Mouse (Mus musculus) macrophage (primary cell): ENCODE data around the gene Nle1. TPM values are rescaled to one million over a fixed set of nuclear protein-coding genes. Genes with fewer than 3 reads are reported as not detected.
"Not testable (repeated sequence)": the region's sequence is repeated elsewhere in the genome, so short reads cannot be mapped to it uniquely, and the experiment has no call there.

ENCODE experiments used
- H3K27ac ChIP-seq: fragments of 350-480 bp; formaldehyde crosslinking; 2 replicates; pipeline ENCODE4 v1.9.0; 2021
- H3K36me3 ChIP-seq: fragments of 350-480 bp; formaldehyde crosslinking; 2 replicates; pipeline ENCODE4 v1.9.0; 2021; ENCODE audit errors: inconsistent target
- H3K4me3 ChIP-seq: fragments of 350-480 bp; formaldehyde crosslinking; 2 replicates; pipeline ENCODE4 v1.9.0; 2021; ENCODE audit errors: inconsistent target
- H3K79me2 ChIP-seq: fragments of 350-480 bp; formaldehyde crosslinking; 2 replicates; pipeline ENCODE4 v1.9.0; 2021; ENCODE audit errors: inconsistent target
- WGBS: methylation state at CpG from one replicate; pipeline ENCODE4 v1.1.7; 2026; ENCODE audit warnings: inconsistent platforms; ENCODE audit not compliant: missing documents; 5-methylcytosine and 5-hydroxymethylcytosine counted together
- polyA plus RNA-seq: library from polyadenylated mRNA; stranded (reverse); fragments of 250-400 nt; gene quantifications from 3 replicates; pipeline ENCODE4 v1.2.4, GENCODE M21; 2018; ENCODE audit warnings: inconsistent platforms

The Nle1 gene
- polyA plus RNA-seq, 1 experiment from 2014 or later, result 3.7 TPM

DNA sequence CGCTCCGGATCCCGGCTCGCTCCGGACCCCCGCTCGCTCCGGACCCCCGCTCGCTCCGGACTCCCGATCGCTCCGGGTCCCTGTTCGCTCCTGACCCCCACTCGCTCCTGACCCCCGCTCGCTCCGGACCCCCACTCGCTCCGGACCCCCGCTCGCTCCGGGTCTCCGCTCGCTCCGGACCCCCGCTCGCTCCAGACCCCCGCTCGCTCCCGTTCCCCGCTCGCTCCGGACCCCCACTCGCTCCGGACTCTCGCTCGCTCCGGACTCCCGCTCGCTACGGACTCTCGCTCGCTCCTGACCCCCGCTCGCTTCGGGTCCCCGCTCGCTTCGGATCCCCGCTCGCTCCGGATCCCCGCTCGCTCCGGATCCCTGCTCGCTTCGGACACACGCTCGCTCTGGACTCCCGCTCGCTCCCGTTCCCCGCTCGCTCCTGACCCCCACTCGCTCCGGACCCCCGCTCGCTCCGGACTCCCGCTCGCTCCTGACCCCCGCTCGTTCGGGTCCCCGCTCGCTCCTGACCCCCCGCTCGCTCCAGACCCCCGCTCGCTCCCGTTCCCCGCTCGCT, 22.3 kb upstream of the Nle1 start:
- H3K79me2 ChIP-seq, H3K36me3 ChIP-seq, H3K4me3 ChIP-seq, H3K27ac ChIP-seq: not testable (repeated sequence)
- WGBS, result 15% methylated on average over 39 of the region's 85 CpGs

GRCm38 (mm10) chr11:82929633-82929950, 21.4 kb upstream of the Nle1 start:
- 32% methylated on average over 3 of the region's 3 CpGs for WGBS
- Histone ChIP-seq H3K79me2 (no peaks in the 10 kb centered on the region), H3K4me3 (no peak overlapping the region)

GRCm38 (mm10) chr11:82928897-82929632, 20.9 kb upstream of the Nle1 start:
- no peaks in the 10 kb centered on the region for H3K36me3 ChIP-seq
- H3K27ac ChIP-seq, result no peak overlapping the region
- no peaks in the 10 kb centered on the region for H3K79me2 ChIP-seq
- WGBS, result 81% methylated on average over 20 of the region's 20 CpGs
- H3K4me3 ChIP-seq, result no peak overlapping the region

More at GRCm38 (mm10) chr11:82929633-82929950, 21.4 kb upstream of the Nle1 start:
- H3K36me3 ChIP-seq, result no peaks in the 10 kb centered on the region
- H3K27ac ChIP-seq, result no peak overlapping the region

DNA sequence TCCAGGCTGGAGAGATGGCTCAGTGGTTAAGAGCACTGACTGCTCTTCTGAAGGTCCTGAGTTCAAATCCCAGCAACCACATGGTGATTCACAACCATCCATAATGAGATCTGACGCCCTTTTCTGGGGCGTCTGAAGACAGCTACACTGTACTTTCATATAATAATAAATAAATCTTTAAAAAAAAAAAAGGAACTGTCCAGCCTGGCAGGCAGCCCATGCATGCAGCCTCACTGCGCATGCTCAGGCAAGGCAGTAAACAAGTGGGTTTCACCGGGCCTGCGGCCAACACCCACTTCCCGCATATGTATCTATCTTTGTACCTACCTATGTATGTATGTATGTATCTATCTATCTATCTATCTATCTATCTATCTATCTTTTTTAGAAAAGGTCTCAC, 15.7 kb upstream of the Nle1 start:
- not testable (repeated sequence) for H3K4me3 ChIP-seq, H3K27ac ChIP-seq, H3K36me3 ChIP-seq, H3K79me2 ChIP-seq
- WGBS, result 4% methylated on average over 6 of the region's 6 CpGs

GRCm38 (mm10) chr11:82921691-82922090, 13.5 kb upstream of the Nle1 start:
- Histone ChIP-seq H3K27ac (no peak overlapping the region), H3K79me2 (no peaks in the 10 kb centered on the region), H3K4me3 (no peak overlapping the region), H3K36me3 (no peaks in the 10 kb centered on the region)
- 90% methylated on average over 4 of the region's 4 CpGs for WGBS

DNA sequence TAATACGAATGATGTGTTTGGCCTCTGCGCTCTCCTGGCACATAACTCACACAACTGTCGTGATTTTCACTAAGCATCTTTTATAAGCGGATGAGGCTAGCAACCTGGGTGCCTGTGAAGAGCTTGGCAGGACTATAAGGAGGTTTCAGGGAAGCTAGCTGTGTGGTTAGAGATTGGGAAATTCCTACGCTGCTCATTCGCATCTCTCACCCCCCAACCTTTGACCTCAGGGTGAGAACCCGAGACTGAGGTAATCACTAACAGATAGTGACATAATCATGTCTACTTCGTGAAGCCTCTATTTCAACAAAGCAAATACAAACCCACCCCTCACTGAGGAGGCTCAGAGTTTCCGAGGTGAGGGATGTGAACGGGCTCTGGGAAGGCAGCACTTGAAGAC, 12.6 kb upstream of the Nle1 start:
- Histone ChIP-seq H3K79me2 (no peaks in the 10 kb centered on the region), H3K27ac (no peak overlapping the region), H3K36me3 (no peaks in the 10 kb centered on the region), H3K4me3 (no peak overlapping the region)
- 74% methylated on average over 10 of the region's 10 CpGs for WGBS

DNA sequence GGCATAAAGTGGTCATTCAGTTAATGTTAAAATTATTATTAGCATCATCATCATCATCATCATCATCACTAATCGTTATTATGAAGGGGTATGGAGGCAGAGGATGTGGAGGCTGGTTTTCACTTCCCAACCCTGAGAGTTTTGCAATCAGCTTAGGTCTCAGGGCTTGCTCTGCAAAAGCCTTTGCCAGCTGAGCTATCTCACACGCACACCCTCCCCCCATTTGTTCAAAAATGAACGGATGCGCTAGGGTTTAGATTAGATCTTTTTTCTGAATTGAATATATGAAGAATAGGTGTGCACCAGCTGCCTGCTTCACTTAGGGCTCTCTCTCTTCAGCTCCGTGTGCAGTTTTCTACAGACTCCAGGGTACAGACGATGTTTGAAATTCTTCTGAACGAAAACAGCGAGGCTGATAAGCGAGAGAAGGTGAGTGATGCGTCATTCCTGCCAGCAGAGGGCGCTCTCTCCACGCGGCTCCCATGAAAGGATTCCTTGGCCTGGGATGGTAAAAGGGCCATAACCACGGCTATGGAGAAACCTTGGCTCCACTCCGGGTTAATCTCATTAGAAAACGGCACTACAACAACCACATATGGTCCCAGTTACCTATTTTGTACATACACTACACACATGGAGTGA, 6.6 kb upstream of the Nle1 start:
- H3K4me3 ChIP-seq, result no peak overlapping the region
- no peaks in the 10 kb centered on the region for H3K79me2 ChIP-seq
- WGBS, result 6% methylated on average over 16 of the region's 16 CpGs
- H3K27ac ChIP-seq, result no peak overlapping the region
- no peaks in the 10 kb centered on the region for H3K36me3 ChIP-seq

DNA sequence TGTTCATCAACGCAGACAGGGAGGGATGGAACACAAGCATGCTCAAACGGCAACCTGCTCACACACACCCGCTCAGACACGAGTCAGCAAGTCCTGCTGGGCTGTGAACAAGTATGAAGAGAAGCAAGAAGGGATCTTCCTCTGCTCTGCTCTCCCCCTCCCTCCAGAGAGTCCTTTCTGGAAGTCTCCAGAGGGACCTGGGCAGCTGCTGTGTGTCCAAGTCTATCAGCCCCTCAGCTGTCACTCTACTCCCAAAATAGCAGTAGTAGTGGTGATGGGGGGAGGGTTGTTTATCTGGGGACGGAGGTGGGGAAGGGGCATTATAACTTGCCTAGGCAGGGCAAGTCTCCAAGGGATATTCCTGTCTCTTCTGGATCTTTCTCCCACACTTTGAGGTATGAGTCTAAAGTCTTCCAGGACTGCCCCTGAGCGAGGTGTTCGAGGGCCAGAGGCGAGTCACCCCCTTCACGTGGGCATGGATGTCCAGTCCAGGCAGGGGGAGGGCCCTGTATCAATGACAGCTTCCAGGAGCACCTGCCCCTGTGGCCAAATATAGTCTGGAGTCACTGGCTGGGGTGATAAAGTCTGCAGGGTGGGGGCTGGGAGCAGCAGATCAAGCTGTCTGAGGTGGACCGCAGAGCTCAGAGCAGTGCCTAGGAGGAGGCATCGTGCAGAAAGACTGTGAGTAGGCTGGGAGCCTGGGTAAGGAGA, 2.6 kb upstream of the Nle1 start:
- H3K4me3 ChIP-seq, result no peak overlapping the region
- 87% methylated on average over 11 of the region's 11 CpGs for WGBS
- H3K36me3 ChIP-seq, result no peaks in the 10 kb centered on the region
- no peaks in the 10 kb centered on the region; the same call in 1 of the 2 replicates for H3K79me2 ChIP-seq
- no peak overlapping the region for H3K27ac ChIP-seq

GRCm38 (mm10) chr11:82910250-82910649, 2.0 kb upstream of the Nle1 start, which contains the start of gene Unc45b:
Gene Unc45b, plus strand, starts transcription at chr11:82910550.
- Histone ChIP-seq H3K36me3 (no peaks in the 10 kb centered on the region), H3K79me2 (no peaks in the 10 kb centered on the region; the same call in 1 of the 2 replicates), H3K4me3 (no peak within 1 kb of the TSS), H3K27ac (no peak within 1 kb of the TSS)
- 90% methylated on average over 4 of the region's 4 CpGs for WGBS

- peaks cover 11% of the 10 kb centered on the region; the same call in 1 of the 2 replicates for H3K36me3 ChIP-seq
- no peaks in the 10 kb centered on the region; the same call in 1 of the 2 replicates for H3K79me2 ChIP-seq
- 91% methylated on average over 7 of the region's 10 CpGs for WGBS
- H3K27ac ChIP-seq, result no peak overlapping the region
- no peak overlapping the region; the same call in 1 of the 2 replicates for H3K4me3 ChIP-seq
Measured at GRCm38 (mm10) chr11:82908608-82908989, 388 bp upstream of the Nle1 start.

- H3K27ac ChIP-seq, result no peak overlapping the region
- WGBS, result 97% methylated on average over 5 of the region's 5 CpGs
- peaks cover 33% of the 10 kb centered on the region; the same call in 1 of the 2 replicates for H3K36me3 ChIP-seq
- H3K79me2 ChIP-seq, result no peaks in the 10 kb centered on the region; the same call in 1 of the 2 replicates
- no peak overlapping the region for H3K4me3 ChIP-seq
Measured at GRCm38 (mm10) chr11:82905816-82906215, 2.4 kb downstream of the Nle1 start.

GRCm38 (mm10) chr11:82904952-82905351, 3.3 kb downstream of the Nle1 start:
- H3K36me3 ChIP-seq, result peaks cover 33% of the 10 kb centered on the region; the same call in 1 of the 2 replicates
- H3K79me2 ChIP-seq, result no peaks in the 10 kb centered on the region; the same call in 1 of the 2 replicates
- no peak overlapping the region for H3K27ac ChIP-seq
- H3K4me3 ChIP-seq, result no peak overlapping the region
- WGBS, result 69% methylated on average over 8 of the region's 8 CpGs

DNA sequence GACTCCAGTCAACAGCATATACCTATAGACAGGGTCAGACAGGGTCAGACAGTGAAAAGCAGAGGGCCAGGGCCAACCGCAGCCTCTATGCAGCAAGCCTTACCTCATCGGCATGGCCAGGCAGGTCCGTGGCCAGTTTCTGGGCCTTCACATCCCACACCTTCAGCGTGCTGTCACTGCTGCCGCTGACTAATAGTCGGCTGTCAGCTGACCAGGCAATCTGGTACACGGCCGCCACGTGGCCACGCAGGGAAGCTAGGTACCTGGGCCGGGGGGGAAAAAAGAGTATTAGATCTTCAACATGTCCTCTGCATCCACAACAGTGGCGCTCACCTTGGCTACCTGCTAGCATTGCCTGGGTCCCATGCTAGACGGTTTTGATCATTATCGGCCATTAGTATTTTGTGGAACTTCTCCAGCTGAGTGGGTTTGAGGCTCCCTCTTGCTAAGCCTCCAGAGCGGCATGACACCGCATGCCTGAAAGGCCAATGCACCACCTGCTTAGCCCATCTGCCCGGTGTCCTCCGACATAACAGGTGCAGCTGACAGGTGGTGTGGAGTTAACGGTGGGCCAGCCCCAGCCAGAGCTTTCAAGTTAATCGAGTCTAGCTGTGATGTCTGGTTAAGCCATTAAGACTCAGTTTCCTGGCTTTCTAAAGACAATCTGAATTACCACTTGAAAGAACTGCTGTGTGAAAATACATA, 6.5 kb downstream of the Nle1 start:
- H3K36me3 ChIP-seq, result peaks cover 33% of the 10 kb centered on the region; the same call in 1 of the 2 replicates

DNA sequence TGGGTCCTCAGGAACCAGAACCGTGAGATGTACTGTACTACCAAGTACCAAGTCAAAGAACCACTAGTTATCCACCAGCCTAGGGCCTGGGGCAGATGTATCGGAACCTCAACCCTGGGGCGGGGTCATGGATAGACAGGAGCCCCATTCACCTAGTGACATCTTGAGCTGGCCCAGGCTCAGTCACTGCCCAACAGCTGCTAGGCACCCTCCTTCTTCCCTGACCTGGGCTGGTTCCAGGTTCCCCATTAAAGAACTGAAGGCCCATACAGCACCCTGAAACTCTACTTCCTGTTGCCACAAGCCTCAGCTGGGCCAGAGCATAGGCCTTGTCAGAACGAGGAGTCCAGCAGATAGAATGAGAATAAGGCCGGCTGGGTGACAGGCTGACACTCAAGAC, 8.5 kb downstream of the Nle1 start:
- Histone ChIP-seq H3K4me3 (no peak overlapping the region), H3K36me3 (peaks cover 33% of the 10 kb centered on the region; the same call in 1 of the 2 replicates), H3K27ac (no peak overlapping the region), H3K79me2 (no peaks in the 10 kb centered on the region)
- 84% methylated on average over 5 of the region's 5 CpGs for WGBS

More for the DNA sequence above, 6.5 kb downstream of the Nle1 start:
- H3K79me2 ChIP-seq, result no peaks in the 10 kb centered on the region
- H3K27ac ChIP-seq, result no peak overlapping the region
- 92% methylated on average over 20 of the region's 20 CpGs for WGBS
- no peak overlapping the region for H3K4me3 ChIP-seq
